Mouse (Mus musculus) adrenal gland, adult 18-20 months (tissue): ENCODE data around the gene Pafah1b3. TPM values are rescaled to one million over a fixed set of nuclear protein-coding genes. Genes with fewer than 3 reads are reported as not detected.
A peak's percentile ranks its signal among the peaks of the same experiment; 100 is the strongest.

ENCODE experiments used
- DNase-seq, 2 experiments: peaks; one replicate each; pipeline ENCODE4 v3.0.0; 2021 to 2022; ENCODE audit warnings: low spot score in 2 of 2
- total RNA-seq, 2 experiments: library from RNA; stranded (reverse); gene quantifications; 1 replicate in 1 of 2; 2 replicates in 1 of 2; pipeline ENCODE4 v1.2.3; 2021

Pafah1b3 gene
- total RNA-seq, 2 experiments from 2014 or later, result 23.3 to 30.4 TPM

GRCm38 (mm10) chr7:25246079-25246758 is 51.6 kb downstream of the Pafah1b3 start:
- peak in 1 of 2 experiments; percentile 59 for DNase-seq

Other genes with a start within 250 kb of the Pafah1b3 start
- gene Grik5, start 225.6 kb downstream of the Pafah1b3 start, total RNA-seq, result 10 to 100 TPM; 15.3 to 17.2 TPM
- 10 to 100 TPM; 18.6 to 19.6 TPM for gene Zfp574, start 225.4 kb downstream of the Pafah1b3 start, total RNA-seq
- gene Pou2f2, start 118.3 kb downstream of the Pafah1b3 start, total RNA-seq, result under 1 TPM; 0.56 to 0.61 TPM
- gene Dedd2, start 77.4 kb downstream of the Pafah1b3 start, total RNA-seq, result 10 to 100 TPM; 24.0 to 27.0 TPM
- 10 to 100 TPM in 1 of 2 experiments, 1 to 10 TPM in 1; 8.4 to 10.2 TPM for gene Zfp526, start 76.6 kb downstream of the Pafah1b3 start, total RNA-seq
- gene Gsk3a, start 60.1 kb downstream of the Pafah1b3 start, total RNA-seq, result 100 to 1,000 TPM in 1 of 2 experiments, 10 to 100 TPM in 1; 96.7 to 101 TPM
- 10 to 100 TPM; 18.3 to 25.8 TPM for gene Erf, start 47.2 kb downstream of the Pafah1b3 start, total RNA-seq
- 100 to 1,000 TPM in 1 of 2 experiments, 10 to 100 TPM in 1; 96.8 to 123 TPM for gene Cic, start 30.3 kb downstream of the Pafah1b3 start, total RNA-seq
- not detected for gene Prr19, start 3.4 kb upstream of the Pafah1b3 start, total RNA-seq
- gene Tmem145, start 8.1 kb upstream of the Pafah1b3 start, total RNA-seq, result 1 to 10 TPM; 2.5 to 2.9 TPM
- gene Megf8, start 19.2 kb upstream of the Pafah1b3 start, total RNA-seq, result 10 to 100 TPM; 37.8 to 47.0 TPM
- gene Cnfn, start 71.7 kb upstream of the Pafah1b3 start, total RNA-seq, result not detected
- gene Lipe, start 100.7 kb upstream of the Pafah1b3 start, total RNA-seq, result 100 to 1,000 TPM; 332 to 738 TPM
- not detected for gene Cxcl17, start 114.9 kb upstream of the Pafah1b3 start, total RNA-seq
- 10 to 100 TPM in 1 of 2 experiments, 1 to 10 TPM in 1; 9.3 to 34.6 TPM for gene Ceacam1, start 179.6 kb upstream of the Pafah1b3 start, total RNA-seq
- 1 to 10 TPM; 1.0 to 3.7 TPM for gene Ceacam2, start 241.9 kb upstream of the Pafah1b3 start, total RNA-seq